Mouse (Mus musculus): Measurements from ENCODE around the gene Tnc. TPM values are rescaled to one million over a fixed set of nuclear protein-coding genes. Genes with fewer than 3 reads are reported as not detected.

Gene Tnc
- polyA plus RNA-seq, 1 experiment from 2014 or later: 36.4 TPM

DNA sequence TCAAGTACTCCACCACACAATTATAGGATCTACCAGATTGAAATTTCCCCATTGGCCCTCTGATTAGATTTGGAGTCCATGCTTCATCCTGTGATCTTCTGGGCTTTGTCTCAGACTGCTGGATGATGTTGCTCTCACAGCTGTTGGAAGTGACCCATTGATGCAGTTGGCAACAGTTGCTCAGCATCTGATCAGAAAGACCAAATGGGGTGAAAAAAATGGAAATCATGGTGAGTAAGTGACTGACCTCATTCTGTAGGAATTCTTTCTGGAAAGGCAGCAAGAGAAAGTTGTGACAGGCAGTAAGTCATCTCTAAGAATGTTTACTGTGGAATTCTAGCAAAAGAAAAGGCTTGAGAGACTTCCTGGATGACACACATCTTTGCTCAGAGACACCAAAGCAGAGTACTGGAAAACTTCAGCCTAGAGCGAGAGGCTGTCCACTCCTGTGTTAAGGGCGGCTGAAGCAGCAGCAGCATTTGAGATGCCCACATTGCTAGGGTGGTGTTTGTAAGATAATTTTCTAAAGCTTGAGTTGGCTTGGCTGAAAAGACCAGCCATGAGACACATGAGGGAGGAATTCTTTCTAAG, 31.3 kb upstream of the Tnc start:
- TF ChIP-seq CTCF (IDR thresholded peaks at IDR 0.05; ENCODE audit: low read depth): no peak
- Histone ChIP-seq H3K9me3 (ENCODE audit: low read depth, low read length) (no peaks in the 10 kb centered on the region), H3K27ac (ENCODE audit: low read depth) (peak overlapping the region; percentile 30; the same call in 1 of the 2 replicates), H3K9ac (no peak overlapping the region), H3K4me1 (ENCODE audit: insufficient read depth) (peaks cover 2% of the 10 kb centered on the region; the same call in 1 of the 2 replicates), H3K27me3 (ENCODE audit: insufficient read depth, low read length) (no peaks in the 10 kb centered on the region), H3K4me2 (no peak overlapping the region), H3K4me3 (ENCODE audit: low read depth, low read length) (no peak overlapping the region), H3K36me3 (ENCODE audit: insufficient read depth) (no peaks in the 10 kb centered on the region)
- peak; percentile 79 for DNase-seq
- 58% methylated on average over 2 of the region's 2 CpGs for WGBS
- peak; percentile 71 for ATAC-seq (ENCODE audit: insufficient read depth)

DNA sequence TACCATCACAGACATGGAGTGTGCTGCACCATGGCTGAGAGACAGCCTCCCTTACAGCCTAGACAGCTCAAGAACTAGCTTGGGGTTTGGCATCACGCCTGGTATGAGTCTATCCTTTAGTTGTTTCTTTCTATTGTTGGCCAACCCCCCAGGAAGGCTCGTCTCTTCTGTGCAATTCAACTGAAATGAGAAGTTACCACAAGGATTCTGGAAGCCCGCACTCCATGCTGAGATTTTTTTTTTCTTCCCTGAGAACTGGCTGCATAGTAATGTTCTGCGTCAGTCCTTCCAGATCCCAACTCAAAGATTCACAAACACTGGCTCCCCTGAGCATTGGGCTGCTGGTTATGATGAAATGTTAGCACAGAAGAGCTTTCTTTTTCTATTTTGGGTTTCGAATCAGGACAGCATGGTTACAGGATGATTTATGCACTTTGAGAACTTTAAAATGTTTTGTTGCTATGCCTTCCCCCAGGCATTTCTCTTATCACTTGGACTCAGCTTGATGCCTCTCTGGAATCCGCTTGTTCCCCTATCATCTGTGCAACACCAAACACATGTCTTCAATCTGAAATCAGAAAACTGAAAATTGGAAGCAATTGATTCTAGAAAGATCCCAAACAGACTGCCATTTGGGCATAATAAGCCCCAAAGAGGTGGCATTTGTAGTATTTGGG, 29.7 kb upstream of the Tnc start:
- Histone ChIP-seq H3K4me2 (no peak overlapping the region), H3K36me3 (ENCODE audit: insufficient read depth) (no peaks in the 10 kb centered on the region), H3K27me3 (ENCODE audit: insufficient read depth, low read length) (no peaks in the 10 kb centered on the region), H3K4me1 (ENCODE audit: insufficient read depth) (peaks cover 2% of the 10 kb centered on the region; the same call in 1 of the 2 replicates), H3K27ac (ENCODE audit: low read depth) (peak overlapping the region; percentile 18; the same call in 1 of the 2 replicates), H3K9me3 (ENCODE audit: low read depth, low read length) (no peaks in the 10 kb centered on the region), H3K4me3 (ENCODE audit: low read depth, low read length) (no peak overlapping the region), H3K9ac (no peak overlapping the region)
- WGBS: 70% methylated on average over 6 of the region's 6 CpGs
- no peak for ATAC-seq (ENCODE audit: insufficient read depth)
- no peak for TF ChIP-seq CTCF (IDR thresholded peaks at IDR 0.05; ENCODE audit: low read depth)
- peak; percentile 40 for DNase-seq

DNA sequence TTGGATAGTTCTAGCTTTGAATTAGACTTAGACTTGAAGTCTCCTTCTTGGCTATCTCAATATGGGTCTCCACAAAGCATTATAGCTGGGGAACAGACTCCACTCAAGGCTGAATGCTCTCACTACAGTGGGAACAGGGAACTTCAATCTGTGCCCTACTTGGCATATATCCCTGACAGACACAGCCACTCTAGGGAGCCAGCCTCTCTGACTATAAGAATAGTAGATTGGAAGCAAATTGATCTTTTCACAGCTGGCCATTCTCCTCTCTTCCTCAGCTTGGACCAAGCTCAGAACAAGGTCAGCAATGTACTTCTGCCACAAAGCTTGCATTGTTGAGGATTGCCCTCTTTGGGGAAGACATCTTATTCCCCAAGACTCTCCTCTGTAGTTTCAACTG, 27.9 kb upstream of the Tnc start:
- H3K4me2 ChIP-seq: no peak overlapping the region
- H3K4me1 ChIP-seq (ENCODE audit: insufficient read depth): no peaks in the 10 kb centered on the region; the same call in 1 of the 2 replicates
- H3K27ac ChIP-seq (ENCODE audit: low read depth): no peak overlapping the region
- H3K27me3 ChIP-seq (ENCODE audit: insufficient read depth, low read length): no peaks in the 10 kb centered on the region
- H3K9ac ChIP-seq: no peak overlapping the region
- no peaks in the 10 kb centered on the region for H3K9me3 ChIP-seq (ENCODE audit: low read depth, low read length)
- DNase-seq: no peak
- ATAC-seq (ENCODE audit: insufficient read depth): no peak
- no peak for TF ChIP-seq CTCF (IDR thresholded peaks at IDR 0.05; ENCODE audit: low read depth)
- H3K36me3 ChIP-seq (ENCODE audit: insufficient read depth): no peaks in the 10 kb centered on the region
- H3K4me3 ChIP-seq (ENCODE audit: low read depth, low read length): no peak overlapping the region

DNA sequence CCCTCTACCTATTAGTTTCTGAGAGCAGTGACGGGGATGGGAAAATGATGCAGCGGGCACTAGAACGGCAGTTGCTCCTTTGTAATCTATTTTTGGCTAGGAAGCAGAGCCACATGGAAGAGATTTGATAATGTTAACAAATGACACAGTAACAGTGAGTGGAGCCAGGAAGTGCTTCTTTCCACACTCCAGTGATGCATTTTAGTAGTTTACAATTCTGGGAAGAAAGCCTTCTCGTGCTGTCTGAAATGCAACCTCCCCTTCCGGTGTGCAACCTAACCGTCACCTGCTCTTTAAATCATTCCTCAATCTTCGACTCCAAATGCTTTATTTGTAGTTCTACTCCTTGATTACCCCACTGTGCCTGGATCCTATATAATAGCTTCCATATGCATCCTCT, 20.6 kb upstream of the Tnc start:
- no peak for DNase-seq
- Histone ChIP-seq H3K4me1 (ENCODE audit: insufficient read depth) (0 out of 2 replicates have a peak, but pooled peaks cover 2% of the 10 kb centered on the region), H3K27me3 (ENCODE audit: insufficient read depth, low read length) (no peaks in the 10 kb centered on the region), H3K36me3 (ENCODE audit: insufficient read depth) (no peaks in the 10 kb centered on the region), H3K9me3 (ENCODE audit: low read depth, low read length) (no peaks in the 10 kb centered on the region), H3K27ac (ENCODE audit: low read depth) (no peak overlapping the region), H3K9ac (no peak overlapping the region), H3K4me2 (no peak overlapping the region), H3K4me3 (ENCODE audit: low read depth, low read length) (no peak overlapping the region)
- no peak for ATAC-seq (ENCODE audit: insufficient read depth)
- WGBS: 55% methylated on average over 7 of the region's 7 CpGs
- TF ChIP-seq CTCF (IDR thresholded peaks at IDR 0.05; ENCODE audit: low read depth): no peak

- no peak for TF ChIP-seq CTCF (IDR thresholded peaks at IDR 0.05; ENCODE audit: low read depth)
- H3K36me3 ChIP-seq (ENCODE audit: insufficient read depth): no peaks in the 10 kb centered on the region
- no peaks in the 10 kb centered on the region for H3K27me3 ChIP-seq (ENCODE audit: insufficient read depth, low read length)
- peak overlapping the region; percentile 18; the same call in 1 of the 2 replicates for H3K4me2 ChIP-seq
- no peak for DNase-seq
- H3K27ac ChIP-seq (ENCODE audit: low read depth): no peak overlapping the region
- H3K9me3 ChIP-seq (ENCODE audit: low read depth, low read length): no peaks in the 10 kb centered on the region
- WGBS: 32% methylated on average over 10 of the region's 10 CpGs
- 0 out of 2 replicates have a peak, but pooled peaks cover 2% of the 10 kb centered on the region for H3K4me1 ChIP-seq (ENCODE audit: insufficient read depth)
- no peak overlapping the region for H3K9ac ChIP-seq
- H3K4me3 ChIP-seq (ENCODE audit: low read depth, low read length): no peak overlapping the region
- ATAC-seq (ENCODE audit: insufficient read depth): peak; percentile 65; the same call in 1 of the 2 replicates
Measured at GRCm38 (mm10) chr4:64065266-64065665, 18.5 kb upstream of the Tnc start.

- Histone ChIP-seq H3K9ac (no peak overlapping the region), H3K9me3 (ENCODE audit: low read depth, low read length) (no peaks in the 10 kb centered on the region), H3K4me2 (no peak overlapping the region), H3K4me3 (ENCODE audit: low read depth, low read length) (no peak overlapping the region), H3K27me3 (ENCODE audit: insufficient read depth, low read length) (no peaks in the 10 kb centered on the region), H3K27ac (ENCODE audit: low read depth) (no peak overlapping the region), H3K4me1 (ENCODE audit: insufficient read depth) (no peaks in the 10 kb centered on the region; the same call in 1 of the 2 replicates), H3K36me3 (ENCODE audit: insufficient read depth) (no peaks in the 10 kb centered on the region)
- ATAC-seq (ENCODE audit: insufficient read depth) (no peak), DNase-seq (no peak)
- TF ChIP-seq CTCF (IDR thresholded peaks at IDR 0.05; ENCODE audit: low read depth): no peak
- WGBS: 48% methylated on average over 6 of the region's 6 CpGs
Measured at GRCm38 (mm10) chr4:64058856-64059231, 12.0 kb upstream of the Tnc start.

- Histone ChIP-seq H3K9ac (no peak overlapping the region), H3K27ac (ENCODE audit: low read depth) (no peak overlapping the region), H3K36me3 (ENCODE audit: insufficient read depth) (no peaks in the 10 kb centered on the region), H3K4me3 (ENCODE audit: low read depth, low read length) (no peak overlapping the region), H3K4me1 (ENCODE audit: insufficient read depth) (no peaks in the 10 kb centered on the region; the same call in 1 of the 2 replicates), H3K27me3 (ENCODE audit: insufficient read depth, low read length) (no peaks in the 10 kb centered on the region), H3K4me2 (no peak overlapping the region), H3K9me3 (ENCODE audit: low read depth, low read length) (no peaks in the 10 kb centered on the region)
- no peak for TF ChIP-seq CTCF (IDR thresholded peaks at IDR 0.05; ENCODE audit: low read depth)
- DNase-seq (no peak), ATAC-seq (ENCODE audit: insufficient read depth) (peak; percentile 82)
- 28% methylated on average over 12 of the region's 12 CpGs for WGBS
Measured at GRCm38 (mm10) chr4:64058048-64058855, 11.4 kb upstream of the Tnc start.

All from lung, embryonic 14.5 days (tissue).